ENCODE assay signal across 26 mouse cellular contexts in genomic region chr2:143224410-143225130, GRCm38 (mm10).
"Had no signal": no experiment of that assay in that cellular context is flagged by ENCODE, and none has a peak within 500 bp of the region (broad histone marks: within the 10 kb centered on the region; RNA-seq: fewer than 3 reads in every experiment).

No protein-coding gene starts in this region.

- H3K27ac ChIP-seq: gastrocnemius, adult 2 months; heart, embryonic 10.5 days; hindbrain, embryonic 10.5 days; hindbrain, embryonic 12.5 days; hindbrain, embryonic 15.5 days; intestine, embryonic 15.5 days; limb, embryonic 10.5 days; limb, embryonic 12.5 days; liver, embryonic 13.5 days; liver, embryonic 15.5 days had no signal

- H3K9ac ChIP-seq: heart, embryonic 12.5 days; hindbrain, embryonic 12.5 days; hindbrain, embryonic 15.5 days; intestine, embryonic 15.5 days; limb, embryonic 12.5 days; liver, embryonic 13.5 days; liver, embryonic 15.5 days; liver, postnatal 0 days had no signal

- H3K9me3 ChIP-seq: heart, embryonic 10.5 days; heart, embryonic 12.5 days; hindbrain, embryonic 10.5 days; hindbrain, embryonic 12.5 days; hindbrain, embryonic 15.5 days; intestine, embryonic 15.5 days; limb, embryonic 10.5 days; limb, embryonic 12.5 days; liver, embryonic 15.5 days had no signal

- H3K27me3 ChIP-seq: heart, embryonic 12.5 days; hindbrain, embryonic 12.5 days; hindbrain, embryonic 15.5 days; intestine, embryonic 15.5 days; limb, embryonic 12.5 days; liver, embryonic 13.5 days; liver, embryonic 15.5 days had no signal

- DNase-seq: gastrocnemius, adult 2 months; gastrocnemius, postnatal 10 days; gastrocnemius, postnatal 25 days; heart, adult 18-20 months; heart, postnatal 10 days; heart, postnatal 4 days; kidney, adult 18-20 months; kidney, adult 8-10 months; kidney, postnatal 10 days; kidney, postnatal 25 days; kidney, postnatal 4 days; liver; liver, embryonic 13.5 days; liver, postnatal 0 days had no signal

- ATAC-seq: inflammation-experienced regulatory T-cells, adult 6 months; intestine, embryonic 15.5 days; intestine, postnatal 0 days; liver, postnatal 0 days had no signal

- H3K36me3 ChIP-seq: heart, embryonic 10.5 days; heart, embryonic 12.5 days; hindbrain, embryonic 10.5 days; hindbrain, embryonic 12.5 days; hindbrain, embryonic 15.5 days; intestine, embryonic 15.5 days; limb, embryonic 10.5 days; limb, embryonic 12.5 days; liver, embryonic 13.5 days; liver, embryonic 15.5 days had no signal

- H3K4me1 ChIP-seq: heart, embryonic 10.5 days; heart, embryonic 12.5 days; hindbrain, embryonic 10.5 days; hindbrain, embryonic 12.5 days; hindbrain, embryonic 15.5 days; intestine, embryonic 15.5 days; limb, embryonic 10.5 days; limb, embryonic 12.5 days; liver, embryonic 13.5 days; liver, embryonic 15.5 days had no signal

- H3K4me3 ChIP-seq: gastrocnemius, adult 2 months; heart, embryonic 10.5 days; heart, embryonic 12.5 days; hindbrain, embryonic 10.5 days; hindbrain, embryonic 12.5 days; hindbrain, embryonic 15.5 days; intestine, embryonic 15.5 days; limb, embryonic 10.5 days; limb, embryonic 12.5 days; liver, embryonic 13.5 days; liver, embryonic 15.5 days had no signal

- H3K4me2 ChIP-seq: heart, embryonic 12.5 days; hindbrain, embryonic 12.5 days; hindbrain, embryonic 15.5 days; intestine, embryonic 15.5 days; limb, embryonic 12.5 days; liver, embryonic 11.5 days; liver, embryonic 13.5 days; liver, embryonic 15.5 days had no signal
